Mouse (Mus musculus) kidney, adult 2 months (tissue): ENCODE results near the gene Mrgprh.

Source experiments
- CTCF ChIP-seq: fragments of 200-500 bp; conservative IDR thresholded peaks from 2 replicates; pipeline ENCODE4 v1.5.1; 2011; ENCODE audit warnings: low read depth, mild to moderate bottlenecking, control low read depth, low read length, moderate library complexity, mixed read lengths; ENCODE audit not compliant: insufficient read depth, insufficient read length
- POLR2A ChIP-seq: fragments of 200-500 bp; IDR thresholded peaks from one replicate; pipeline ENCODE4 v1.6.1; 2011; ENCODE audit warnings: low read depth, low read length, control low read depth

DNA sequence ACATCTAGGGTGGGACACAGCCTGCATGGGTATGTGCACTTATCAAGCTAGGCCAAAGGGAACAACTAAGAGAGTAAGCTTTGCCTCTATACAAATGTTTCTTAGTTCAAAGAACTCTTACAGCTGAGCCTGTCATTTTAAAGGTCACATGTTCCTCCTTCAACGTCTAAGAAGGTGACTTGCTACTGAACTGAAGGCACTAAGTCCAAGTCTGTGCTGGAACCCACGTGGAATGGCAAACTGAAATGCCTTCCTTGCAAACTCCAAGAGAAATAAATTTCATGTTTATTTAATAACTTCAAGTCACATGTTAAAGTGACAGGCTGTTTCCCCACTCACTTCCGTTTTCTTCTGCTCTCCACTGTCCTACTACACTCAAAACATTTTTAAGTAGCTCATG is 18.4 kb upstream of the Mrgprh start:
- TF ChIP-seq CTCF = no peak
- TF ChIP-seq POLR2A = no peak
